Mouse (Mus musculus) heart, embryonic 14.5 days (tissue): ENCODE measurements around the gene Vps51. TPM values are rescaled to one million over a fixed set of nuclear protein-coding genes. Genes with fewer than 3 reads are reported as not detected.

Experiments used
- ATAC-seq: fragments of 200-750 bp; cut with Nextera tagmentation; 2 replicates; pipeline ENCODE4 v1.8.0; 2017; ENCODE audit warnings: low read depth, moderate TSS enrichment; ENCODE audit not compliant: insufficient number of reproducible peaks, insufficient read depth, low FRiP score
- H3K27ac ChIP-seq, 2 experiments: fragments of 200-500 bp in 1 of 2; fragments of 300-500 bp in 1 of 2; sonication (generic) in 1 of 2; replicated peaks in 1 of 2; 2 replicates each; pipeline ENCODE4 v1.5.1; 2012 to 2014; ENCODE audit warnings: low read depth in 2 of 2, low read length in 2 of 2, control low read depth in 1 of 2, mild to moderate bottlenecking in 1 of 2, mixed read lengths in 1 of 2; ENCODE audit not compliant: control insufficient read depth in 1 of 2, insufficient read depth in 1 of 2
- H3K27me3 ChIP-seq: fragments of 300-500 bp; sonication (generic); 2 replicates; pipeline ENCODE4 v1.6.1; 2014; ENCODE audit warnings: mild to moderate bottlenecking, low read length, control low read depth; ENCODE audit not compliant: control insufficient read depth, insufficient read depth
- H3K36me3 ChIP-seq: fragments of 300-500 bp; sonication (generic); 2 replicates; pipeline ENCODE4 v1.6.1; 2014; ENCODE audit warnings: mild to moderate bottlenecking, control low read depth, low read length, mixed read lengths; ENCODE audit not compliant: control insufficient read depth, insufficient read depth
- H3K4me1 ChIP-seq, 2 experiments: fragments of 200-500 bp in 1 of 2; fragments of 300-500 bp in 1 of 2; sonication (generic) in 1 of 2; 2 replicates each; pipeline ENCODE4 v1.6.1; 2012 to 2014; ENCODE audit warnings: low read length in 2 of 2, control low read depth in 1 of 2, mixed read lengths in 1 of 2; ENCODE audit not compliant: control insufficient read depth in 2 of 2, insufficient read depth in 2 of 2
- H3K4me2 ChIP-seq: fragments of 300-500 bp; sonication (generic); 2 replicates; pipeline ENCODE4 v1.6.1; 2014; ENCODE audit warnings: mild to moderate bottlenecking, low read length
- H3K4me3 ChIP-seq, 2 experiments: fragments of 200-500 bp in 1 of 2; fragments of 300-500 bp in 1 of 2; sonication (generic) in 1 of 2; 2 replicates each; pipeline ENCODE4 v1.5.1; 2012 to 2014; ENCODE audit warnings: low read length in 2 of 2, mild to moderate bottlenecking in 2 of 2, control low read depth in 1 of 2, low read depth in 1 of 2, moderate library complexity in 1 of 2; ENCODE audit not compliant: control insufficient read depth in 1 of 2, insufficient read depth in 1 of 2
- H3K9ac ChIP-seq: fragments of 300-500 bp; sonication (generic); 2 replicates; pipeline ENCODE4 v1.6.1; 2014; ENCODE audit warnings: mild to moderate bottlenecking, low read length
- H3K9me3 ChIP-seq: fragments of 300-500 bp; sonication (generic); 2 replicates; pipeline ENCODE4 v1.6.1; 2016; ENCODE audit warnings: low read length, control low read depth; ENCODE audit not compliant: control insufficient read depth
- WGBS: fragments of 180-500 bp; shearing (Covaris S2); extraction: QIAGEN DNeasy Blood & Tissue Kit; methylation state at CpG from one replicate; pipeline ENCODE4 v1.1.7; 2014; 5-methylcytosine and 5-hydroxymethylcytosine counted together
- polyA plus RNA-seq: library from polyadenylated mRNA; unstranded; fragments of >200 nt; fragmentation: Nextera tagmentation; extraction: Ambion mirVana; gene quantifications from 2 replicates; pipeline ENCODE4 v1.2.1, GENCODE M21; 2014

The Vps51 gene
- polyA plus RNA-seq, 1 experiment from 2014 or later = 44.8 TPM

DNA sequence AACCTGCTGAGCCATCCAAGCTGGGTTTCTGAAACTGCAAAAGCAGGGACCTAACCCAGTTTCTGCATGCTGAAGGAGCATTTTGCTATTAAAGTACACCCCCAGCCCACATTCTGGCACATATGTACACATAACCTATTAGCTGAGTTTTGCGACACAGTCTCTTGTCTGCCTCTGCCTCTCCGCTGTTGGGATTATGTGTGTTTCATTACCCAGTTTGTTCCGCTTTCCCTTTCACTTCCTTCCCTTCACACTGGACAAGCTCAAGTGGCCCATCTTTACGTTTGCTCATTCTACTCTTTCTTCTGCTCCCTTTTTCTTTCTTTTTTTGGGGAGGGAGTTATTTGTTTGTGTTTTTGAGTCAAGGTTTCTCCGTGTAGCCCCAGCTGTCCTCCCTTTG, 3.1 kb downstream of the Vps51 start:
- Histone ChIP-seq H3K27ac (no peak overlapping the region), H3K36me3 (peaks cover 61% of the 10 kb centered on the region), H3K4me2 (no peak overlapping the region), H3K27me3 (no peaks in the 10 kb centered on the region), H3K4me1 (peaks cover 6 to 7% of the 10 kb centered on the region in 2 experiments), H3K9ac (no peak overlapping the region), H3K9me3 (no peaks in the 10 kb centered on the region), H3K4me3 (no peak overlapping the region)
- no peak for ATAC-seq
- WGBS = 90% methylated on average over 5 of the region's 5 CpGs

DNA sequence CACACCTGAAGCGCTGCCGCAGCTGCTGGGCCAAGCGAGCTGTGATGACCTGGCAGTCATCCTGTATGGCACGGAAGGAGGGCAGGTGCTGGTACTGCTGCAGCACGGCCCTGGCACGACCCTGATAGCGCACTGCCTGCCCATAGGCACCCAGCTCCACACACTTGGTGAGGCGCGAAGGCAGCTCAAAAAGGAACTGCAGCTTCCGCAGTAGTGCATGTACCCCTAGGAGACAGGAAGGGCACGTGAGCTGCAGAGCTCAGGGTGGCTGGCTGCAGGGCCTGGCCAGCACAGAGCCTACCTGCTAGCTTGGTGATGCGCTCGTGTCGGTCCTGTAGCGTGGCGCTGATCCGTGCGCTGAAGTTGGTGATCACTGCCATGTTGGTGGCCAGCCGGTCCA, 5.8 kb downstream of the Vps51 start:
- Histone ChIP-seq H3K4me3 (no peak overlapping the region), H3K36me3 (peaks cover 66% of the 10 kb centered on the region), H3K4me2 (no peak overlapping the region), H3K27me3 (no peaks in the 10 kb centered on the region), H3K9ac (no peak overlapping the region), H3K4me1 (peaks cover 18 to 25% of the 10 kb centered on the region in 2 experiments), H3K27ac (no peak overlapping the region), H3K9me3 (no peaks in the 10 kb centered on the region)
- 88% methylated on average over 19 of the region's 19 CpGs for WGBS
- no peak for ATAC-seq

DNA sequence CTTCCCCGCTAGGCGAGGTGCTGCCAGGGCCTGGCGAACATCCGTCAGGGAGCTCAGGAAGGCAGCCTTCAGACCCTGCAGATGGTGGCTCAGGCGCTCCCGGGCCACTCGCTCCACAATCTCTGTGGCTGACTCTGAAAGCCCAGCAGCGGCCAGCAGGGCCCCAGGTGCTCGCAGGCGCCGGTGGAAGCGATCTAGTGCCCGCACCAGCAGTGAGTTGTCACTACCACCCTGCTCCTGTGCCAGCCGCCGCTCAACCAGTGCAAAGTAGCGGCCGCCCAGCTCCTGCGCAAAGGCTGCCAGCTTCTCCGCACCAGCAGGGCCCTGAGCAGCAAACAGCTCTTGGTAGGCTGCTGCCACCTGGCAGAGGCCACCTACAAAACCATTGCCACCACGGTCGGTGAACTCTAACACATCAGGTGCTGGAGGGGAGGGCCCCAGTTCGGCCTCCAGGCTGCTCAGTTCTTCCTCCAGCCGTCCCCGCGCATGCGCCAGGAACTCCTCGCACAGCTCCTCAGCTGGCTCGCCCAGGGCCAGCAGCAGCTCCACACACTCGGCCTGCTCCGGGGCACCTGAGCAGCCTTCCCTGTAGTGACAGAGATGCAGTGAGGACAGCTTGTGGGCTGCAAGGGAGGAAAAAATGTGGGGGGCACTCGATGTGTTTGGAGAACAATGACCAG, 6.3 kb downstream of the Vps51 start:
- peaks cover 62% of the 10 kb centered on the region for H3K36me3 ChIP-seq
- WGBS = 85% methylated on average over 31 of the region's 31 CpGs
- ATAC-seq = no peak

DNA sequence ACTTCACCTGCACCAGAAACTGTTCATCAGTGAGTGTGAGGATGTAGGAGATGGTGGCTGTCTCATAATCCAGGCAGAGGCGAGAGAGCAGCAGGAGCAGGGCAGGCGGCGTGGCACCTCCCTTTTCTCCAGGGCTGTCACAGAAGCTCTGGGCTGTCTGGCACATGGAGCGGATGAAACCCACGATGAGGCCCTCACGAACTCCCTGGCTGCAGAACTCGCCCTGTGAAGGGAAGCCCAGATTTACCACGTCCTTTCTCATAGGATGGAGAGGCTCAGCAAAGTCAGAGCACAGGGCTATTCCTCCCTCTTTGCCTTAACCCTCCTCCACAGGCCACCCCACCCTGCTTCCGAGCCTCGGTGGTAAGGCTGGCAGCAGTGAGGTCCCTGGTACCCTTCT, 7.2 kb downstream of the Vps51 start:
- H3K36me3 ChIP-seq = peaks cover 54% of the 10 kb centered on the region
- no peak overlapping the region for H3K4me2 ChIP-seq
- 86% methylated on average over 10 of the region's 10 CpGs for WGBS
- H3K9ac ChIP-seq = no peak overlapping the region
- H3K4me1 ChIP-seq = peaks cover 15 to 22% of the 10 kb centered on the region in 2 experiments
- H3K4me3 ChIP-seq = no peak overlapping the region
- no peak for ATAC-seq
- no peaks in the 10 kb centered on the region for H3K27me3 ChIP-seq
- no peaks in the 10 kb centered on the region for H3K9me3 ChIP-seq
- H3K27ac ChIP-seq = no peak overlapping the region

More for the DNA sequence above, 6.3 kb downstream of the Vps51 start:
- Histone ChIP-seq H3K4me2 (no peak overlapping the region), H3K9ac (no peak overlapping the region), H3K9me3 (no peaks in the 10 kb centered on the region), H3K4me3 (no peak overlapping the region), H3K4me1 (peaks cover 15 to 22% of the 10 kb centered on the region in 2 experiments), H3K27me3 (no peaks in the 10 kb centered on the region), H3K27ac (no peak overlapping the region)

DNA sequence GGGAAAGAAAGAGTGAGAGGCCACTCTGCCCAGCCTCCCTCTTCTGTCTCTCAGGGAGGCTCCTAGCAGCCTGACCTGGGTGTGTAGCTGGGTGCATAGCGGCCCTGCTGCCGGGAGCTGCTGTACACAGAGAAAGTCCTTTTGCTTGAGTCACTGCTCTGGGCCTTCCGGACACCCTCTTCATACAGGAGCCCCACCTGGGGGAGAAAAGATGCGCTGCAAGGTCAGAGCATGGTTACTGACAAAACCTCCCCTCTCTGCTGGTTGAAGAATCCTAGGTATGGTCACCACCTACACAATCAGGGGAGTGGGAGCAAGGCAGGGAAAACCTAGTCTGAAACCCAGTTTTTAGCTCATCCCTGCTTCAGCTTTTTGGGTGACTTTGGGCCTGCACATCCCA, 8.1 kb downstream of the Vps51 start:
- H3K9ac ChIP-seq = no peak overlapping the region
- no peak overlapping the region for H3K4me3 ChIP-seq
- no peak overlapping the region for H3K4me2 ChIP-seq
- peaks cover 45% of the 10 kb centered on the region for H3K36me3 ChIP-seq
- H3K27me3 ChIP-seq = no peaks in the 10 kb centered on the region
- WGBS = 76% methylated on average over 4 of the region's 4 CpGs
- ATAC-seq = no peak
- no peak overlapping the region for H3K27ac ChIP-seq
- no peaks in the 10 kb centered on the region for H3K9me3 ChIP-seq
- H3K4me1 ChIP-seq = peaks cover 15 to 22% of the 10 kb centered on the region in 2 experiments

DNA sequence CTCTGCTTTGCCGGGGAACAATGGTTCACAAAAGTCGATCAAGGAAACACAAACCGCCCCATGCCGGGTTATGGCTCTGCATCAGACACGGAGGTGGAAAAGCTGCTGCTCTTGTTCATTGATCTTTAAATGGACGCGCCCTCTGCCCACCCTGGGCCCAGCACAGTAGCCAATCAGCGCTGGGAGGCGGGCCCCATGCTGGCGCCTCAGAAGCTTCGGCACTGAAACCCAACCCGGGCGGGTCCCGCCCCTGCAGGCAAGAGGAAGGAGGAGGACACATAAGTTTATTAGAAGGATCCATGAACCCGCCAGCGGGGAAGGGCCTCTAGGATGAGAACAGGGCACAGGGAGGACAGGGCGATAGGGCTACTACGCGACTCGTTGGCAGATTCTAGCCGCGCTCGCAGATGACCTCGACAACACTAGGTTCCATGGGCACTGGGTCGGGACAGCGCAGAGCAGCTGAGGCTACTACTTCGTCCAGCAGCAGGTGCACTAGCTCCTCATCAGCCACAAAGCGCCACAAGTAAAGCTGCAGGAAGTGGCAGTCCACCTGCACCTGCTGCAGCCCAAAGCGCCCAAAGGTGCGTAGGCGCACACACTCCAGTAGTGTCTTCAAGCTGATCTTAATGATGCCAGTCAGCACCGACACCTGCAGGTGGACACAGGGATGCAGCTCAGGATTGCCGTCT, 9.2 kb downstream of the Vps51 start, which contains the start of gene Tm7sf2:
Tm7sf2 (minus strand) TSS at position 650 of the 692 bp plus-strand sequence.
- Histone ChIP-seq H3K27ac (peak within 1 kb of the TSS; percentile 39 to 58), H3K4me1 (peaks cover 15 to 23% of the 10 kb centered on the region in 2 experiments), H3K4me2 (peak within 1 kb of the TSS; percentile 96), H3K9ac (peak within 1 kb of the TSS; percentile 65), H3K9me3 (no peaks in the 10 kb centered on the region), H3K36me3 (peaks cover 38% of the 10 kb centered on the region), H3K4me3 (peak within 1 kb of the TSS; percentile 43 to 49), H3K27me3 (no peaks in the 10 kb centered on the region)
- peak; percentile 72 for ATAC-seq
- 12% methylated on average over 33 of the region's 33 CpGs for WGBS

DNA sequence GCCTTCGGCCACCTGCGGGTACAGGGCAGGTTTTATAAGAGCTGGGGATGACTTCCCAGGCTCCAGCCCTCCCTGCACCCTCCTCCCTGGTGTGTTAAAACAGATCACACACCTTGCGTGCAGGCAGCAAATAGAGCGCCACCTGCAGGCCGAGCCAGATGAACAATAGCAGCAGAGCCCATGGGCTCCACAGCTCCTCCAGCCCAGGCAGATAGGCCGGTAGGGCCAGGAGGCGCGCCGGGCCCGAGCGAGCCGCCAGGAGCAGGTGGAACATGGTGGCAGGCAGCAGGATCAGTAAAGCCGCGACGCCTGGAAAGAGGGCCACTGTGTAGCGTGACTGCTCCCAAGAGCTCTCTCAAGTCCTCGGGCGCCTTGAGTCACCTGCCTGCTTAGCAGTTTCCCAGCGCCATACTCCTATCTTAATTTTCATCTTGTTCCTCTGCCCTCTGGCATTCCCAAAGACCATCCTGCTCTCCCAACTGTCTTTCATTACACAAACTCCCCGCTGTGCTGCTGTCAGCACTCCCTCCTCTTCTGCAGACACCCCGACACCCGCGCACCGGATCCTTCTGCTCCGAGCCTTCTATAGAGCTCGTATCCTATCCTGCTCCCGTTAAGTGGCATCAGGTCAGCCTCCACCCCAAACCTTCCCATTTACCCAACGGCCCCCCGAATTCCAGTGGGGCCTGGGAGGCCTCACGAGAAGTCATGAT, 9.9 kb downstream of the Vps51 start:
- H3K4me2 ChIP-seq = peak overlapping the region; percentile 96
- WGBS = 1% methylated on average over 30 of the region's 30 CpGs

More for the DNA sequence above, 9.9 kb downstream of the Vps51 start:
- Histone ChIP-seq H3K9me3 (no peaks in the 10 kb centered on the region), H3K4me3 (peak overlapping the region; percentile 43 to 49), H3K9ac (peak overlapping the region; percentile 65), H3K27me3 (no peaks in the 10 kb centered on the region), H3K36me3 (peaks cover 34% of the 10 kb centered on the region), H3K4me1 (peaks cover 20 to 30% of the 10 kb centered on the region in 2 experiments), H3K27ac (peak overlapping the region; percentile 39 to 58)
- ATAC-seq = peak; percentile 49; the same call in 1 of the 2 replicates
